Mouse (Mus musculus): Measurements from ENCODE around the gene Slc9a2. TPM values are rescaled to one million over a fixed set of nuclear protein-coding genes. Genes with fewer than 3 reads are reported as not detected.

The Slc9a2 gene
- polyA plus RNA-seq, 1 experiment from 2014 or later, result not detected

GRCm38 (mm10) chr1:40799121-40799520 lies 118.7 kb downstream of the Slc9a2 start:
- WGBS, result 91% methylated on average over 8 of the region's 8 CpGs
- no peaks in the 10 kb centered on the region for H3K4me1 ChIP-seq
- no peaks in the 10 kb centered on the region for H3K9me3 ChIP-seq
- H3K27me3 ChIP-seq (replicated peaks; ENCODE audit: low read depth, poor library complexity, severe bottlenecking), result no peaks in the 10 kb centered on the region
- no peak overlapping the region for H3K27ac ChIP-seq (replicated peaks)
- DNase-seq (ENCODE audit: low spot score), result no peak
- no peak overlapping the region for H3K4me3 ChIP-seq
- no peaks in the 10 kb centered on the region for H3K36me3 ChIP-seq (replicated peaks)

- Histone ChIP-seq H3K27ac (replicated peaks) (no peak overlapping the region), H3K9me3 (no peaks in the 10 kb centered on the region), H3K4me1 (no peaks in the 10 kb centered on the region), H3K4me3 (no peak overlapping the region), H3K27me3 (replicated peaks; ENCODE audit: low read depth, poor library complexity, severe bottlenecking) (no peaks in the 10 kb centered on the region), H3K36me3 (replicated peaks) (no peaks in the 10 kb centered on the region)
- 91% methylated on average over 5 of the region's 5 CpGs for WGBS
- DNase-seq (ENCODE audit: low spot score), result no peak
Observed at GRCm38 (mm10) chr1:40800908-40801307, 120.5 kb downstream of the Slc9a2 start.

GRCm38 (mm10) chr1:40802759-40803158 lies 122.4 kb downstream of the Slc9a2 start:
- Histone ChIP-seq H3K9me3 (no peaks in the 10 kb centered on the region), H3K27me3 (replicated peaks; ENCODE audit: low read depth, poor library complexity, severe bottlenecking) (no peaks in the 10 kb centered on the region), H3K36me3 (replicated peaks) (no peaks in the 10 kb centered on the region), H3K27ac (replicated peaks) (no peak overlapping the region), H3K4me3 (no peak overlapping the region), H3K4me1 (no peaks in the 10 kb centered on the region)
- DNase-seq (ENCODE audit: low spot score), result peak; percentile 41
- 25% methylated on average over 3 of the region's 3 CpGs for WGBS

- WGBS, result 91% methylated on average over 12 of the region's 12 CpGs
- H3K4me3 ChIP-seq, result no peak overlapping the region
- H3K4me1 ChIP-seq, result no peaks in the 10 kb centered on the region
- no peak overlapping the region for H3K27ac ChIP-seq (replicated peaks)
- no peak for DNase-seq (ENCODE audit: low spot score)
- H3K27me3 ChIP-seq (replicated peaks; ENCODE audit: low read depth, poor library complexity, severe bottlenecking), result no peaks in the 10 kb centered on the region
- H3K9me3 ChIP-seq, result no peaks in the 10 kb centered on the region
- no peaks in the 10 kb centered on the region for H3K36me3 ChIP-seq (replicated peaks)
Observed at GRCm38 (mm10) chr1:40804118-40804517, 123.7 kb downstream of the Slc9a2 start.

- no peaks in the 10 kb centered on the region for H3K36me3 ChIP-seq (replicated peaks)
- 71% methylated on average over 9 of the region's 9 CpGs for WGBS
- H3K27me3 ChIP-seq (replicated peaks; ENCODE audit: low read depth, poor library complexity, severe bottlenecking), result no peaks in the 10 kb centered on the region
- H3K27ac ChIP-seq (replicated peaks), result no peak within 1 kb of the TSS
- H3K9me3 ChIP-seq, result no peaks in the 10 kb centered on the region
- no peak within 1 kb of the TSS for H3K4me3 ChIP-seq
- no peak for DNase-seq (ENCODE audit: low spot score)
- no peaks in the 10 kb centered on the region for H3K4me1 ChIP-seq
Observed at GRCm38 (mm10) chr1:40805351-40805750, 125.0 kb downstream of the Slc9a2 start, which contains the start of gene Tmem182. Tmem182 (plus strand) TSS chr1:40805601.

- Histone ChIP-seq H3K4me3 (no peak overlapping the region), H3K27ac (replicated peaks) (no peak overlapping the region), H3K27me3 (replicated peaks; ENCODE audit: low read depth, poor library complexity, severe bottlenecking) (no peaks in the 10 kb centered on the region), H3K36me3 (replicated peaks) (no peaks in the 10 kb centered on the region), H3K9me3 (no peaks in the 10 kb centered on the region), H3K4me1 (no peaks in the 10 kb centered on the region)
- WGBS, result 90% methylated on average over 11 of the region's 11 CpGs
- no peak for DNase-seq (ENCODE audit: low spot score)
Observed at GRCm38 (mm10) chr1:40805891-40806290, 125.5 kb downstream of the Slc9a2 start.

- no peaks in the 10 kb centered on the region for H3K36me3 ChIP-seq (replicated peaks)
- H3K4me3 ChIP-seq, result no peak overlapping the region
- H3K9me3 ChIP-seq, result no peaks in the 10 kb centered on the region
- H3K27ac ChIP-seq (replicated peaks), result no peak overlapping the region
- no peaks in the 10 kb centered on the region for H3K4me1 ChIP-seq
- H3K27me3 ChIP-seq (replicated peaks; ENCODE audit: low read depth, poor library complexity, severe bottlenecking), result no peaks in the 10 kb centered on the region
- 85% methylated on average over 3 of the region's 3 CpGs for WGBS
- no peak for DNase-seq (ENCODE audit: low spot score)
Observed at GRCm38 (mm10) chr1:40808643-40809042, 128.3 kb downstream of the Slc9a2 start.

GRCm38 (mm10) chr1:40815071-40815845 lies 134.9 kb downstream of the Slc9a2 start:
- Histone ChIP-seq H3K9me3 (no peaks in the 10 kb centered on the region), H3K4me1 (peaks cover 6% of the 10 kb centered on the region; the same call in 1 of the 2 replicates), H3K36me3 (replicated peaks) (no peaks in the 10 kb centered on the region), H3K27ac (replicated peaks) (no peak overlapping the region), H3K27me3 (replicated peaks; ENCODE audit: low read depth, poor library complexity, severe bottlenecking) (no peaks in the 10 kb centered on the region), H3K4me3 (no peak overlapping the region)
- DNase-seq (ENCODE audit: low spot score), result no peak
- 70% methylated on average over 16 of the region's 16 CpGs for WGBS

Other genes with a start within 250 kb of the Slc9a2 start
- gene Il18r1, start 215.0 kb upstream of the Slc9a2 start, polyA plus RNA-seq (2016; fragmentation: Nextera tagmentation; extraction: Ambion mirVana), result not detected in 2 replicates
- 0.11 and 0.20 TPM in 2 replicates for gene Il18rap, start 165.2 kb upstream of the Slc9a2 start, polyA plus RNA-seq (2016; fragmentation: Nextera tagmentation; extraction: Ambion mirVana)
- gene Slc9a4, start 100.5 kb upstream of the Slc9a2 start, polyA plus RNA-seq (2016; fragmentation: Nextera tagmentation; extraction: Ambion mirVana), result not detected in 2 replicates
- gene Mfsd9, start 110.1 kb downstream of the Slc9a2 start, polyA plus RNA-seq (2016; fragmentation: Nextera tagmentation; extraction: Ambion mirVana), result 1.9 and 3.0 TPM in 2 replicates
- not detected in 2 replicates for gene Tmem182, start 125.0 kb downstream of the Slc9a2 start, polyA plus RNA-seq (2016; fragmentation: Nextera tagmentation; extraction: Ambion mirVana)

Measured in embryonic facial prominence, embryonic 10.5 days (tissue).